Comparison of ENCODE assay signal across 26 mouse cellular contexts in genomic region chr6:43638865-43639264, GRCm38 (mm10).
"Had no signal": no experiment of that assay in that cellular context is flagged by ENCODE, and none has a peak within 500 bp of the region (broad histone marks: within the 10 kb centered on the region; RNA-seq: fewer than 3 reads in every experiment).

No protein-coding gene starts in this region.

- ATAC-seq: forebrain, embryonic 13.5 days; forebrain, embryonic 14.5 days; forebrain, embryonic 15.5 days; forebrain, embryonic 16.5 days; forebrain, postnatal 0 days had no signal

- DNase-seq: cerebellum, adult 9-11 months; cerebellum, postnatal 10 days; cerebellum, postnatal 14 days; cerebellum, postnatal 25 days; cerebellum, postnatal 36 days; embryo, embryonic 11 days; forebrain, postnatal 0 days; gastrocnemius, adult 2 months; gastrocnemius, postnatal 10 days; gastrocnemius, postnatal 14 days; gastrocnemius, postnatal 25 days; gastrocnemius, postnatal 36 days; heart, adult 11 months; heart, adult 18-20 months; heart, adult 2 months had no signal

- H3K9ac ChIP-seq: embryonic facial prominence, embryonic 12.5 days; embryonic facial prominence, embryonic 13.5 days; embryonic facial prominence, embryonic 15.5 days; forebrain, embryonic 12.5 days; forebrain, embryonic 13.5 days; forebrain, embryonic 15.5 days; forebrain, postnatal 0 days had no signal

- H3K4me2 ChIP-seq: embryonic facial prominence, embryonic 12.5 days; embryonic facial prominence, embryonic 13.5 days; embryonic facial prominence, embryonic 15.5 days; forebrain, embryonic 12.5 days; forebrain, embryonic 13.5 days; forebrain, embryonic 15.5 days had no signal

- H3K4me3 ChIP-seq: embryonic facial prominence, embryonic 10.5 days; embryonic facial prominence, embryonic 12.5 days; embryonic facial prominence, embryonic 13.5 days; embryonic facial prominence, embryonic 15.5 days; erythroblast, embryonic 14.5 days; forebrain, embryonic 10.5 days; forebrain, embryonic 12.5 days; forebrain, embryonic 13.5 days; forebrain, embryonic 15.5 days; gastrocnemius, adult 2 months; heart, adult 2 months had no signal

- H3K27me3 ChIP-seq: embryonic facial prominence, embryonic 12.5 days; embryonic facial prominence, embryonic 13.5 days; embryonic facial prominence, embryonic 15.5 days; forebrain, embryonic 12.5 days; forebrain, embryonic 13.5 days; forebrain, embryonic 15.5 days had no signal

- H3K36me3 ChIP-seq: embryonic facial prominence, embryonic 10.5 days; embryonic facial prominence, embryonic 12.5 days; embryonic facial prominence, embryonic 13.5 days; embryonic facial prominence, embryonic 15.5 days; forebrain, embryonic 10.5 days; forebrain, embryonic 12.5 days; forebrain, embryonic 15.5 days had no signal

- H3K27ac ChIP-seq: embryonic facial prominence, embryonic 10.5 days; embryonic facial prominence, embryonic 12.5 days; embryonic facial prominence, embryonic 13.5 days; embryonic facial prominence, embryonic 15.5 days; forebrain, embryonic 10.5 days; forebrain, embryonic 12.5 days; forebrain, embryonic 13.5 days; forebrain, embryonic 15.5 days; gastrocnemius, adult 2 months; heart, adult 2 months had no signal

- H3K4me1 ChIP-seq: embryonic facial prominence, embryonic 10.5 days; embryonic facial prominence, embryonic 12.5 days; embryonic facial prominence, embryonic 13.5 days; embryonic facial prominence, embryonic 15.5 days; forebrain, embryonic 10.5 days; forebrain, embryonic 12.5 days; forebrain, embryonic 13.5 days; forebrain, embryonic 15.5 days had no signal

- H3K9me3 ChIP-seq: embryonic facial prominence, embryonic 10.5 days; embryonic facial prominence, embryonic 12.5 days; embryonic facial prominence, embryonic 13.5 days; embryonic facial prominence, embryonic 15.5 days; forebrain, embryonic 10.5 days; forebrain, embryonic 12.5 days; forebrain, embryonic 13.5 days; forebrain, embryonic 15.5 days had no signal
